Mouse (Mus musculus): ENCODE measurements around the gene Axl. TPM values are rescaled to one million over a fixed set of nuclear protein-coding genes. Genes with fewer than 3 reads are reported as not detected.

The Axl gene
- polyA plus RNA-seq, 1 experiment from 2014 or later: 110 TPM

- H3K27me3 ChIP-seq (ENCODE audit: insufficient read depth, low read length): no peaks in the 10 kb centered on the region
- peak overlapping the region; percentile 80 for H3K27ac ChIP-seq
- H3K4me1 ChIP-seq (replicated peaks; ENCODE audit: insufficient read depth, low read length): peaks cover 19% of the 10 kb centered on the region
- no peak for TF ChIP-seq CTCF (IDR thresholded peaks at IDR 0.05; ENCODE audit: low read depth)
- H3K36me3 ChIP-seq (ENCODE audit: insufficient read depth, low read length): peaks cover 14% of the 10 kb centered on the region
- H3K9me3 ChIP-seq (replicated peaks; ENCODE audit: low read length): no peaks in the 10 kb centered on the region
- peak overlapping the region; percentile 27 for H3K4me3 ChIP-seq (replicated peaks; ENCODE audit: low read depth, low read length)
- WGBS: 30% methylated on average over 11 of the region's 11 CpGs
- peak overlapping the region; percentile 49 for H3K9ac ChIP-seq (ENCODE audit: low read depth, low read length)
- DNase-seq (ENCODE audit: low spot score) (peak; percentile 84), ATAC-seq (replicated peaks; ENCODE audit: low FRiP score, low read depth) (peak; percentile 82)
- H3K4me2 ChIP-seq (ENCODE audit: low read length): peak overlapping the region; percentile 70
These were observed 6.4 kb downstream of the Axl start for GRCm38 (mm10) chr7:25781937-25782610.

GRCm38 (mm10) chr7:25781321-25781936 is 7.1 kb downstream of the Axl start:
- H3K9ac ChIP-seq (ENCODE audit: low read depth, low read length): peak overlapping the region; percentile 49
- ATAC-seq (replicated peaks; ENCODE audit: low FRiP score, low read depth): peak; percentile 79

GRCm38 (mm10) chr7:25780753-25781152 is 7.8 kb downstream of the Axl start:
- H3K27ac ChIP-seq: peak overlapping the region; percentile 80
- peak overlapping the region; percentile 70; the same call in 1 of the 2 replicates for H3K4me2 ChIP-seq (ENCODE audit: low read length)
- H3K36me3 ChIP-seq (ENCODE audit: insufficient read depth, low read length): peaks cover 14% of the 10 kb centered on the region
- DNase-seq (ENCODE audit: low spot score) (no peak), ATAC-seq (replicated peaks; ENCODE audit: low FRiP score, low read depth) (no peak)
- H3K9ac ChIP-seq (ENCODE audit: low read depth, low read length): no peak overlapping the region
- H3K9me3 ChIP-seq (replicated peaks; ENCODE audit: low read length): no peaks in the 10 kb centered on the region
- H3K4me3 ChIP-seq (replicated peaks; ENCODE audit: low read depth, low read length): no peak overlapping the region
- H3K27me3 ChIP-seq (ENCODE audit: insufficient read depth, low read length): no peaks in the 10 kb centered on the region
- no peak for TF ChIP-seq CTCF (IDR thresholded peaks at IDR 0.05; ENCODE audit: low read depth)
- 59% methylated on average over 4 of the region's 4 CpGs for WGBS
- peaks cover 19% of the 10 kb centered on the region for H3K4me1 ChIP-seq (replicated peaks; ENCODE audit: insufficient read depth, low read length)

More at GRCm38 (mm10) chr7:25781321-25781936, 7.1 kb downstream of the Axl start:
- peaks cover 19% of the 10 kb centered on the region for H3K4me1 ChIP-seq (replicated peaks; ENCODE audit: insufficient read depth, low read length)
- peak; percentile 65 for DNase-seq (ENCODE audit: low spot score)
- H3K27me3 ChIP-seq (ENCODE audit: insufficient read depth, low read length): no peaks in the 10 kb centered on the region
- H3K27ac ChIP-seq: peak overlapping the region; percentile 80
- H3K4me3 ChIP-seq (replicated peaks; ENCODE audit: low read depth, low read length): peak overlapping the region; percentile 27
- peaks cover 14% of the 10 kb centered on the region for H3K36me3 ChIP-seq (ENCODE audit: insufficient read depth, low read length)
- H3K4me2 ChIP-seq (ENCODE audit: low read length): peak overlapping the region; percentile 70
- TF ChIP-seq CTCF (IDR thresholded peaks at IDR 0.05; ENCODE audit: low read depth): no peak
- 8% methylated on average over 20 of the region's 33 CpGs for WGBS
- no peaks in the 10 kb centered on the region for H3K9me3 ChIP-seq (replicated peaks; ENCODE audit: low read length)

GRCm38 (mm10) chr7:25780021-25780420 is 8.5 kb downstream of the Axl start:
- no peak for TF ChIP-seq CTCF (IDR thresholded peaks at IDR 0.05; ENCODE audit: low read depth)
- H3K27ac ChIP-seq: no peak overlapping the region
- DNase-seq (ENCODE audit: low spot score) (no peak), ATAC-seq (replicated peaks; ENCODE audit: low FRiP score, low read depth) (no peak)
- no peak overlapping the region for H3K4me2 ChIP-seq (ENCODE audit: low read length)
- H3K9me3 ChIP-seq (replicated peaks; ENCODE audit: low read length): no peaks in the 10 kb centered on the region
- H3K4me1 ChIP-seq (replicated peaks; ENCODE audit: insufficient read depth, low read length): peaks cover 19% of the 10 kb centered on the region
- no peak overlapping the region for H3K9ac ChIP-seq (ENCODE audit: low read depth, low read length)
- 81% methylated on average over 5 of the region's 5 CpGs for WGBS
- peaks cover 14% of the 10 kb centered on the region for H3K36me3 ChIP-seq (ENCODE audit: insufficient read depth, low read length)
- no peak overlapping the region for H3K4me3 ChIP-seq (replicated peaks; ENCODE audit: low read depth, low read length)
- H3K27me3 ChIP-seq (ENCODE audit: insufficient read depth, low read length): no peaks in the 10 kb centered on the region

GRCm38 (mm10) chr7:25768229-25768628 is 20.3 kb downstream of the Axl start:
- no peaks in the 10 kb centered on the region for H3K27me3 ChIP-seq (ENCODE audit: insufficient read depth, low read length)
- no peak overlapping the region for H3K27ac ChIP-seq
- WGBS: 82% methylated on average over 5 of the region's 5 CpGs
- DNase-seq (ENCODE audit: low spot score) (no peak), ATAC-seq (replicated peaks; ENCODE audit: low FRiP score, low read depth) (no peak)
- H3K4me1 ChIP-seq (replicated peaks; ENCODE audit: insufficient read depth, low read length): no peaks in the 10 kb centered on the region
- peaks cover 34% of the 10 kb centered on the region; the same call in 1 of the 2 replicates for H3K36me3 ChIP-seq (ENCODE audit: insufficient read depth, low read length)
- H3K4me3 ChIP-seq (replicated peaks; ENCODE audit: low read depth, low read length): no peak overlapping the region
- no peak for TF ChIP-seq CTCF (IDR thresholded peaks at IDR 0.05; ENCODE audit: low read depth)
- H3K4me2 ChIP-seq (ENCODE audit: low read length): no peak overlapping the region
- H3K9me3 ChIP-seq (replicated peaks; ENCODE audit: low read length): no peaks in the 10 kb centered on the region
- H3K9ac ChIP-seq (ENCODE audit: low read depth, low read length): no peak overlapping the region

- no peaks in the 10 kb centered on the region for H3K4me1 ChIP-seq (replicated peaks; ENCODE audit: insufficient read depth, low read length)
- H3K27me3 ChIP-seq (ENCODE audit: insufficient read depth, low read length): no peaks in the 10 kb centered on the region
- no peak for TF ChIP-seq CTCF (IDR thresholded peaks at IDR 0.05; ENCODE audit: low read depth)
- no peak for ATAC-seq (replicated peaks; ENCODE audit: low FRiP score, low read depth)
- H3K4me2 ChIP-seq (ENCODE audit: low read length): no peak overlapping the region
- DNase-seq (ENCODE audit: low spot score): no peak
- no peak overlapping the region for H3K4me3 ChIP-seq (replicated peaks; ENCODE audit: low read depth, low read length)
- peaks cover 23% of the 10 kb centered on the region; the same call in 1 of the 2 replicates for H3K36me3 ChIP-seq (ENCODE audit: insufficient read depth, low read length)
- H3K9me3 ChIP-seq (replicated peaks; ENCODE audit: low read length): no peaks in the 10 kb centered on the region
- H3K27ac ChIP-seq: no peak overlapping the region
- 89% methylated on average over 6 of the region's 6 CpGs for WGBS
- H3K9ac ChIP-seq (ENCODE audit: low read depth, low read length): no peak overlapping the region
These were observed 22.4 kb downstream of the Axl start for GRCm38 (mm10) chr7:25766108-25766507.

All from kidney, postnatal 0 days (tissue).